Mouse (Mus musculus) frontal cortex, adult (tissue): ENCODE measurements around the gene Olfr222.

Experiments
- ATAC-seq: cut with Nextera tagmentation; 2 replicates; pipeline ENCODE4 v1.9.2; 2017; ENCODE audit warnings: mild to moderate bottlenecking, moderate library complexity, mixed read lengths; ENCODE audit not compliant: low TSS enrichment

Olfr222 gene

DNA sequence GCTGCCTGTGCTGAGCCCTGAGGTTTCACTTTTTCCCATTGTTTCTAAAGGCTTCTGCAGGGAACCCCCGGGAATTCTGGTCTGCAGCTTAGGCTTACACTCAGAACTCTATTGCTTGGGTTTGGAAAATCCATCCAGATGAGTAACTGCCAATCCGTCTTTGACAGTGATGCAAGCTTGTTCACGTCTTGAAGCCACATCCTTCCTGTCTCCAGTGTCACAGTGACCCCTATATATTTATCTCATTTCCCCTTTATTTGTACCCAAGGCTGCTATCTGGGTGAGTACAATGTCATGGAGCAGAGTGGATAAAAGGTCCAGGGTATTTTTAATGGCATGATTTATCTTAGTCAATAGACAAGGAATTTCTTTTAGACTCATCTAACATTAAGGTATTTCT, 34.7 kb downstream of the Olfr222 start, which contains the start of gene Nlrp3:
Nlrp3 (plus strand) TSS at position 245 of the 400 bp plus-strand sequence.
- ATAC-seq, result no peak

DNA sequence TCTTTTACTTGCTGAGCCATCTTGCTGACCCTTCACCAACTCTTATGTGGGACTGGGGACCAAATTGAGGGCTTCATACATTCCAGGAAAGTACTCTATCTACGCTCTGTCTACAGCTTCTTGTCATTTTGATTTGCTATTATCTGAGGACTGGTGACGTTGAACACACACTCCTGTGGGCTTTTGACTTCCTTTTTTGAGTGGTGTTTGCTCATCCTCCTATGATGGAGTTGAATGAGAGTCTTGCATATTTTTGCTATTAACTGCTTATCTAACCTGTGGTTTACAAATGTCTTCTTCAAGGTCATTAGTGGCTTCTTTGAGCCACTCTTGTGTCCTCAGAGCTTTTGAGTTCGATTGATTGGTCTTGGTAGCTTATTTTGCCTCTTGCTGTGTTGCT, 35.9 kb downstream of the Olfr222 start:
- ATAC-seq, result no peak

DNA sequence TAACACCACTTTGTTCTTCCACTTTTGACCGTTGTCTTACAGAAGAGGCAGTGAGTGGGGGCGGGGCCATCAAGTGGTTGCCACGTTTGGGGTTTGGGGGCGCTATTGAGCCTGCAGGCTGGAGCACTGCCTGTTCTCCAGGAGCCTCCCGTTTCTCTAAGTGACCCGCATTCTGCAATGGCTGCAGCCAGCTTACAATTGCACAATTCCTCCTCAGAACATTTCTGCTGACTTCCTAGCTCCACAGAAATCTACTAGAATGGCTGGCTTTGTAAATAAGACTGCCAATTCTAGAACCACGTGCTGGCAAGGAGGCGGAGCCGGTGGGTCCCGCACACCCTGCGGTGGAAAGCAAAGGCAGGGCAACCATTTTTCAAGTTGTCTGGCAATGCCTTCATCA, 37.6 kb downstream of the Olfr222 start:
- 0 out of 2 replicates have a peak, but pooled peaks have one; percentile 16 for ATAC-seq

DNA sequence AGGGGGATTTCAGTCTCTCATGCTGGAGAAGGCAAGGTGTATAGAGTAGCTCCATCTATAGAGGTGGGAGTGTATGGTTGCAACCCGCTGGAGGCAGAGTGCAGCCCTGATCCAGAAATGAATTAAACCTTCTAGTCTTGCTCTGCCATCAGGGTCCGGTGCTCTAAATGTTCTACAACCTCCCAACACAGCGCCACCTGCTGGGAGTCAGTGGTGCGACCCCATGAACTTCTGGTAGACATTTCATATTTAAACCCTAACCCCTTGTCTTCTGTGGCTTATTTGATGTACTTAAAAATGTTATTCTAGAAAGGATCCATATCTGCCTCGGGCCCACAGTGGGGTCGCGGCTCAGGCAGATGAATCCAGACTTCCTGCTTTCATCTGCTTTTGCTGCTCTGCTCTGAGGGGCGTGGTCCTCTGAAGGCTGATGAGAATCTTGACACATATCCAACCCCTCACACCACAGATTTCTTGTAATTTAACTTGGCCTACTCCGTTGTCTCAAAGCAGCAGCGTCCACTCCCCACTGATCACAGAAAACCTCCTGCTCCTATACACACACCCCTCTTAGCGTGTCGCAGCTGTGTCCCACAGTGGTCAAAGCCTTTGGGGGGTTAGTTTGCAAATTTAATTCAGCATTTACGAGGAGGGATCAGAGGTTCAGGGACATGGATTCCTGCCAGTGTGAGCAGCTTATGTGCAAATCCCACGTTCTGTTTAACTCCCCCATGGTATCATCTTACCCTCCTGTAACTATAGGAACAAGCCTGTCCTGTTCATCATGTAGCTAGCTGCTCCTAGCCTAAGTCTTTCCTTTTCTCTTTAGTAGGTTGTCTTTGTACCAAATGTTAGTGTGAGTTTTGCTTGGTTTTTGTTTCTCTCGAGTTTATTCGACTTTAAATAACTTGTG, 38.6 kb downstream of the Olfr222 start:
- no peak for ATAC-seq

DNA sequence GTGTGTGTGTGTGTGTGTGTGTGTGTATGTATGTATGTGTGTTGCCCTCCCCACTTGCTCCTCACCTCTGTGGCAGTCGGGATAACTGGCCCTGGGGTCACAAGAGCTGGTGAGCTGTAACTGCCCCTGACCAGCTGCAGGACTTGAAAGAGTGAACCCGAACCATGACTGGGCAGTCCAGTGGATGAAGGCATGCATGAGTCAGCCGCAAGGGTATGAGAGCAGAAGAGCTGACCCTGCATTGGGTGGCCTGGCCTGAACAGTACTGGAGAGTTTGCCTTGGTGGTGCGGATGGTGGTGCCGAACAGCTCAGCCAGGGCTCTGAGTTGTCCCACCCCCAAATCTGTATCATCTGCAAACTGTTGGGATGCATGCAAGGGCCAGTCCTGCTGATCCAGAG, 44.5 kb downstream of the Olfr222 start:
- ATAC-seq, result no peak

DNA sequence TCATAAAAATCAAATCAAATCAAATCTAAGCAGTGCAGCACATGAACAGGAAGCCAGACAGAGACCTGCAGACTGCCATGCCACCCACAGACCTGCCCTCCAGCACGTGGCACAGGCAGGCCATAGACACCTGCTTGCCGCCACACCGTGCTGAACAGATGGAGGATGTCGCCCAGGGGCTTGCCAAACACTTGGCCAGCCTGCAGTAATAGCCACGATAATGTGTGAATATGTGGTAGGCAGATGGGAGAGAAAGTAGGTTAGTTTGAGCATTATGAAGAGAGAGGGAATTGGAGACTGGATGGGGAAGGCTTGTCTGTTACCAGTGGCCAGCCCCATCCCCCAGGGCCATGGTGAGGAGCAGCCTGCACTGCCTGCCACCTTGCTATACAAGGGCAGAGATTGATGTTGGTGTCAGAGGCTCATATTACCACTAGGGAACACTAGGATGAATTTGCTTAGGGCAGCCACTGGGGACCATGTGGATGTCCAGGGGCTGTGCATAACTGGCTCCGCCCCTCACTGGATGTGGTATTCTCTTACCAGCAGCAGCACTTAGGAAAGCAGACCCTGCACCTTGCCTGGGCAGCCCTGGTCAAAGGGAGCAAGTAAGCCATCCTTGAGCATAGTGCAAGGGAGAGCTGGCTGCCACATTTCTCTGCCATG, 45.0 kb downstream of the Olfr222 start:
- ATAC-seq, result peak; percentile 65; the same call in 1 of the 2 replicates

DNA sequence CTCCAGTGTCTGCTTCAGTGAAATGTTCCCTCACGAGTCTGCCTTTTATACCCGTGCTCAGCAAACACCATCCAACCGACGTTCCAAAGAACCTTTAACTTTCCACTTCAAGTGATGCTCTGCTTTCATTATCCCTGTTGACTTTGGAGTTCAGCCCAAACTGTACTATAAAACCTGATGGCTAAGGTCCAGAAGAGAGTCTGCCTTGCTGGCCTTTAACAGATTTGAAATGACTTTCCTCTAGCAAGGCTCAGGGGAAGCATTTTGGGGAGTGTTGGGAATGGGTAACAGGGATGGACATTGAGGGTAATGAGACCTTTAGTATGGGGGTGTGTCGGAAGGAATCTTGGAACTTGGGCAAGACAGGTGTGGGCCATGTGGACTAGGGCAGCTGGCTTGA, 45.8 kb downstream of the Olfr222 start:
- ATAC-seq, result no peak

DNA sequence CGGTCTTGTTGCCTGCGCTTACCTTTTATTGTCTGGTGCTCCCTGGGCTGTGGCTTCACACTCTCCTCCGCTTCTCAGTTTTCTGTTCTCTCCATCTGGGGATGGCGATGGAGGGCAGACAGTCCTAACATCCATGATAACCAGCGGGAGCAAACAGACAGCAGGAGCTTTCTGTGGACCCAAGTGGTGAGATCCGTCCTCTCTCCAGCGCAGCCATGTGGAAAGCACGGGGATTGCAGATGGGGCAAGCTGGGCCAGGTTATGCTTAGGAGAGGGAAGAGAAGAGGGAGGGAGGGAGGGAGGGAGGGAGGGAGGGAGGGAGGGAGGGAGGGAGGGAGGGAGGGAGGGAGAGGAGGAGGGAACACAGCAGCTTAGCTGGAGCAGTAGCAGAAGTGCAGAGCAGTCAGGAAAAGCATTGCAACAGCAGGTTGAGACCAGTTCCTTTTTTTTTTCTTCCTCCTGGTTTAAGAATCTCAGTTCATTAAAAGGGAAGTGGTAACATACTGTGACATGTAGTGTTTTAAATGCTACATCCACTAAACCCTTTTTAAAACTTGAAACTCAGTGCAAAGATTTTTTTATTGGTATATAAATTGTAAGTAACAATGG, 49.5 kb downstream of the Olfr222 start, which contains the start of gene Zkscan17:
Zkscan17 (minus strand) TSS at position 280 of the 609 bp plus-strand sequence.
- ATAC-seq, result no peak

DNA sequence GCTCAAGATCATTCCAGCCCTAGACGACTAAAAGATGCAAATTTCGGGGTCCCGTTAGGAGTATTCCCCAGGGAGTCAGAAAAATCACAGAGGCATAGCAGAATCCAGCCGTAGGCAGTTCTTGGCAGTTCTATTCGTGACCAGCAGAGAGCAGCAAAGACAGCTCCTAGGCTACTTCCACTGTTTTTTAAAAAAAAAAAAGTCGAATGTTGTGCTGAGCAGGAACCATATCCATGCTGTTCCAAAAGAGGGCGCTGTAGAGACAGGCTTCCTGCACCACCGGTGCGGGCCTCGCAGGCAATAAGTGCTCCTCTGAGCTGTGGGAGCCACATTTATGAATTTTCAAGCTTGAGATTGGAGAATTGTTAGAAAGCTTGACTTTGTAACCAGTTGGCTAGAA, 50.8 kb downstream of the Olfr222 start:
- ATAC-seq, result peak; percentile 93

DNA sequence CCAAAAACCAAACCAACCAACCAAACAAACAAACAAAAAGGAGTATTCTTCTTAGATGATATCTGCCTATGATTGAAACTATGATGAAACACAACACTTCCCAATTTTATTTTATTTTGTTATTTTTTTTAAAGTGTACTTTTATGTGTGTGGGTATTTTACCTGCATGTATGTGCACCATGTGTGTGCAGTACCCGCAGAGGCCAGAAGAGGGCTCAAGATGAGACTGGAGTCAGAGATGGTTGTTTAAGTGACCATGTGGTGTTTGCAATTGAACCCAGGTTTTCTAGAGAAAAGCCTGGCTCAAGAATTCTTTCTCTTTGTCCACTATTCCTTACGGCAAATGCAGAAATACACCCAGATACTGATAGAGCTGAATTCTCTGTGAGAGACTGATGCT, 51.9 kb downstream of the Olfr222 start:
- ATAC-seq, result no peak
